Mouse (Mus musculus) cortical plate, adult 2 months (tissue): Measurements from ENCODE around the gene Sh2b1.

Experiments used
- CTCF ChIP-seq: fragments of 200-500 bp; IDR thresholded peaks from 2 replicates; pipeline ENCODE4 v1.5.1; 2011; ENCODE audit warnings: mild to moderate bottlenecking, control low read depth, low read length; ENCODE audit not compliant: insufficient read depth; ENCODE audit errors: extremely low read depth
- POLR2A ChIP-seq: fragments of 200-500 bp; IDR thresholded peaks from 2 replicates; pipeline ENCODE4 v1.6.1; 2011; ENCODE audit warnings: mild to moderate bottlenecking, low read length, control low read depth; ENCODE audit not compliant: insufficient read depth; ENCODE audit errors: extremely low read depth

GRCm38 (mm10) chr7:126497966-126498365, 22.7 kb upstream of the Sh2b1 start:
- TF ChIP-seq CTCF (no peak), POLR2A (no peak)
